Mouse (Mus musculus) stomach, postnatal 0 days (tissue): ENCODE data around the gene Irak2. TPM values are rescaled to one million over a fixed set of nuclear protein-coding genes. Genes with fewer than 3 reads are reported as not detected.

Source experiments
- ATAC-seq: fragments of 200-750 bp; cut with Nextera tagmentation; 2 replicates; pipeline ENCODE4 v1.8.0; 2017; ENCODE audit not compliant: low FRiP score, low TSS enrichment
- DNase-seq: peaks from one replicate; pipeline ENCODE4 v3.0.0-alpha.2; 2016; ENCODE audit warnings: low spot score
- H3K27ac ChIP-seq: fragments of 300-500 bp; sonication (generic); replicated peaks from 2 replicates; pipeline ENCODE4 v1.5.1; 2014; ENCODE audit warnings: mild to moderate bottlenecking, control low read depth
- H3K27me3 ChIP-seq: fragments of 300-500 bp; sonication (generic); 2 replicates; pipeline ENCODE4 v1.6.1; 2014; ENCODE audit warnings: low read length; ENCODE audit not compliant: control insufficient read depth, insufficient read depth
- H3K36me3 ChIP-seq: fragments of 300-500 bp; sonication (generic); 2 replicates; pipeline ENCODE4 v1.6.1; 2014; ENCODE audit warnings: low read length, mixed read lengths; ENCODE audit not compliant: control insufficient read depth, insufficient read depth
- H3K4me1 ChIP-seq: fragments of 300-500 bp; sonication (generic); replicated peaks from 2 replicates; pipeline ENCODE4 v1.6.1; 2014; ENCODE audit warnings: antibody characterized with exemption; ENCODE audit not compliant: control insufficient read depth, insufficient read depth
- H3K4me2 ChIP-seq: fragments of 300-500 bp; sonication (generic); replicated peaks from 2 replicates; pipeline ENCODE4 v1.6.1; 2014; ENCODE audit warnings: low read depth, mild to moderate bottlenecking, control low read depth, moderate library complexity
- H3K4me3 ChIP-seq: fragments of 300-500 bp; sonication (generic); 2 replicates; pipeline ENCODE4 v1.5.1; 2014; ENCODE audit warnings: low read depth, low read length, control low read depth
- H3K9ac ChIP-seq: fragments of 300-500 bp; sonication (generic); 2 replicates; pipeline ENCODE4 v1.6.1; 2014; ENCODE audit warnings: mild to moderate bottlenecking, low read length, control low read depth, mixed read lengths
- H3K9me3 ChIP-seq: fragments of 300-500 bp; sonication (generic); 2 replicates; pipeline ENCODE4 v1.6.1; 2016; ENCODE audit warnings: low read length; ENCODE audit not compliant: control insufficient read depth
- CTCF ChIP-seq: IDR thresholded peaks from 2 replicates; pipeline ENCODE4 v1.5.1; 2016; ENCODE audit warnings: antibody characterized with exemption, low read depth, mild to moderate bottlenecking, moderate library complexity
- EP300 ChIP-seq: optimal IDR thresholded peaks from 2 replicates; pipeline ENCODE3; 2016; ENCODE audit warnings: antibody characterized with exemption
- WGBS: fragments of 180-500 bp; shearing (Covaris S2); extraction: QIAGEN DNeasy Blood & Tissue Kit; methylation state at CpG from one replicate; pipeline ENCODE4 v1.1.7; 2014; 5-methylcytosine and 5-hydroxymethylcytosine counted together
- polyA plus RNA-seq: library from polyadenylated mRNA; unstranded; fragments of >200 nt; fragmentation: Nextera tagmentation; extraction: Ambion mirVana; gene quantifications from 2 replicates; pipeline ENCODE4 v1.2.1, GENCODE M21; 2015

The Irak2 gene
- polyA plus RNA-seq, 1 experiment from 2014 or later, result 9.6 TPM

GRCm38 (mm10) chr6:113642605-113643004 lies 4.3 kb downstream of the Irak2 start:
- H3K27ac ChIP-seq, result no peak overlapping the region
- TF ChIP-seq CTCF (no peak), EP300 (no peak)
- DNase-seq, result no peak
- ATAC-seq, result no peak
- no peaks in the 10 kb centered on the region for H3K9me3 ChIP-seq
- H3K4me2 ChIP-seq, result no peak overlapping the region
- H3K4me3 ChIP-seq, result no peak overlapping the region
- no peak overlapping the region for H3K9ac ChIP-seq
- no peaks in the 10 kb centered on the region for H3K27me3 ChIP-seq
- no peaks in the 10 kb centered on the region for H3K36me3 ChIP-seq
- 84% methylated on average over 8 of the region's 8 CpGs for WGBS
- no peaks in the 10 kb centered on the region for H3K4me1 ChIP-seq

- TF ChIP-seq EP300 (no peak), CTCF (no peak)
- Histone ChIP-seq H3K9me3 (no peaks in the 10 kb centered on the region), H3K4me2 (no peak overlapping the region), H3K27me3 (no peaks in the 10 kb centered on the region), H3K36me3 (peaks cover 3% of the 10 kb centered on the region; the same call in 1 of the 2 replicates), H3K27ac (no peak overlapping the region; the same call in 1 of the 2 replicates), H3K9ac (no peak overlapping the region), H3K4me3 (no peak overlapping the region), H3K4me1 (no peaks in the 10 kb centered on the region)
- 73% methylated on average over 4 of the region's 4 CpGs for WGBS
- DNase-seq (no peak), ATAC-seq (no peak)
These were observed 4.8 kb downstream of the Irak2 start for GRCm38 (mm10) chr6:113643021-113643420.

GRCm38 (mm10) chr6:113643967-113644366 lies 5.7 kb downstream of the Irak2 start:
- 0 out of 2 replicates have a peak overlapping the region, but pooled peaks have one; percentile 58 for H3K27ac ChIP-seq

GRCm38 (mm10) chr6:113644808-113645207 lies 6.5 kb downstream of the Irak2 start:
- ATAC-seq, result no peak
- Histone ChIP-seq H3K36me3 (peaks cover 3% of the 10 kb centered on the region; the same call in 1 of the 2 replicates), H3K4me3 (no peak overlapping the region), H3K9me3 (no peaks in the 10 kb centered on the region), H3K9ac (no peak overlapping the region), H3K4me1 (no peaks in the 10 kb centered on the region), H3K27ac (peak overlapping the region; percentile 63; the same call in 1 of the 2 replicates), H3K27me3 (no peaks in the 10 kb centered on the region), H3K4me2 (no peak overlapping the region)
- WGBS, result 64% methylated on average over 8 of the region's 8 CpGs
- no peak for TF ChIP-seq CTCF
- TF ChIP-seq EP300, result no peak
- no peak for DNase-seq

More at GRCm38 (mm10) chr6:113643967-113644366, 5.7 kb downstream of the Irak2 start:
- Histone ChIP-seq H3K4me2 (no peak overlapping the region), H3K4me3 (no peak overlapping the region), H3K9me3 (no peaks in the 10 kb centered on the region), H3K4me1 (no peaks in the 10 kb centered on the region), H3K27me3 (no peaks in the 10 kb centered on the region), H3K36me3 (peaks cover 3% of the 10 kb centered on the region; the same call in 1 of the 2 replicates), H3K9ac (no peak overlapping the region)
- WGBS, result 93% methylated on average over 2 of the region's 2 CpGs
- ATAC-seq (no peak), DNase-seq (no peak)
- TF ChIP-seq EP300 (no peak), CTCF (no peak)

- H3K9ac ChIP-seq, result no peak overlapping the region
- no peak for ATAC-seq
- H3K27me3 ChIP-seq, result no peaks in the 10 kb centered on the region
- WGBS, result 73% methylated on average over 7 of the region's 7 CpGs
- peaks cover 3% of the 10 kb centered on the region; the same call in 1 of the 2 replicates for H3K36me3 ChIP-seq
- H3K9me3 ChIP-seq, result no peaks in the 10 kb centered on the region
- no peak overlapping the region for H3K4me2 ChIP-seq
- TF ChIP-seq CTCF (no peak), EP300 (no peak)
- no peak overlapping the region for H3K4me3 ChIP-seq
- H3K4me1 ChIP-seq, result no peaks in the 10 kb centered on the region
- no peak for DNase-seq
- no peak overlapping the region for H3K27ac ChIP-seq
These were observed 11.3 kb downstream of the Irak2 start for GRCm38 (mm10) chr6:113649346-113650196.

GRCm38 (mm10) chr6:113650197-113650640 lies 12.0 kb downstream of the Irak2 start:
- Histone ChIP-seq H3K36me3 (peaks cover 3% of the 10 kb centered on the region; the same call in 1 of the 2 replicates), H3K9ac (no peak overlapping the region), H3K27ac (no peak overlapping the region), H3K27me3 (no peaks in the 10 kb centered on the region), H3K4me2 (no peak overlapping the region), H3K9me3 (no peaks in the 10 kb centered on the region), H3K4me1 (no peaks in the 10 kb centered on the region), H3K4me3 (no peak overlapping the region)
- DNase-seq (no peak), ATAC-seq (no peak)
- WGBS, result 70% methylated on average over 4 of the region's 4 CpGs
- TF ChIP-seq CTCF (no peak), EP300 (no peak)
